Mouse (Mus musculus) heart, postnatal 0 days (tissue): ENCODE data around the gene Schip1.

Experiments used
- CTCF ChIP-seq: IDR thresholded peaks from 2 replicates; pipeline ENCODE4 v1.5.1; 2016; ENCODE audit warnings: antibody characterized with exemption, control low read depth, low read depth
- EP300 ChIP-seq: IDR thresholded peaks from 2 replicates; pipeline ENCODE4 v1.6.1; 2016; ENCODE audit warnings: antibody characterized with exemption, low read depth

- no peak for TF ChIP-seq CTCF
- no peak for TF ChIP-seq EP300
Observed at GRCm38 (mm10) chr3:68506769-68507318, 442.2 kb downstream of the Schip1 start.
